Mouse (Mus musculus): ENCODE measurements around the gene Itga1. TPM values are rescaled to one million over a fixed set of nuclear protein-coding genes. Genes with fewer than 3 reads are reported as not detected.

Itga1 gene
- total and polyA plus RNA-seq, 3 experiments: under 0.01 to 0.04 (median 0.01) TPM

DNA sequence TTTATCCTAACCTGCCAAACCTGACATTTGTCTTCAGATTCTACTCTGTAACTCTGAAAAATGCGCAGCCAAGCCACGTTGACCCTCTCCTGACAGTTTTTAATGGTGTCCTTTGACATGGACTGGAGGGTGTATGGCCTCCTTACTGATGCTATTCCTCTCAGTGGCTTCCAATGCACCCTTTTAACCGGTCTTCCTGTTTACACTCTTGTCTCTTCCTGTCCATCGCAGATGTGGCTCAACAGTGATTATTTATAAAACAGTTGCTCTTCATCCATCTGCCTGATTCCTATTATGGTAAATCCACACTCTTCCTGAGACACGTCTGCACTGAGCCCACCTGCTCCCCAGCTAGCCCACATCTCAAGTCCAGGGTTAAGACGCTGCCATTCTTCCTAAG, 15.8 kb downstream of the Itga1 start:
- H3K27me3 ChIP-seq (replicated peaks): no peaks in the 10 kb centered on the region
- TF ChIP-seq MAX (IDR thresholded peaks at IDR 0.05; ENCODE audit: low read length): no peak
- no peak for TF ChIP-seq RAD21 (IDR thresholded peaks at IDR 0.05; ENCODE audit: low read depth, low read length)
- TF ChIP-seq MYC (IDR thresholded peaks at IDR 0.05; ENCODE audit: low read depth, low read length): no peak
- TF ChIP-seq ZNF384 (IDR thresholded peaks at IDR 0.05; ENCODE audit: low read depth, low read length): no peak
- TF ChIP-seq SIN3A (IDR thresholded peaks at IDR 0.05; ENCODE audit: low read length): no peak
- no peak for TF ChIP-seq ZMIZ1 (IDR thresholded peaks at IDR 0.05; ENCODE audit: low read depth, low read length)
- no peak for TF ChIP-seq RCOR1 (conservative IDR thresholded peaks at IDR 0.05; ENCODE audit: low read depth, low read length)
- no peak for TF ChIP-seq USF2 (conservative IDR thresholded peaks at IDR 0.05; ENCODE audit: low read depth, low read length)
- no peak for TF ChIP-seq POLR2AphosphoS2 (IDR thresholded peaks at IDR 0.05; ENCODE audit: low read depth, low read length)
- no peak for TF ChIP-seq E2F4 (IDR thresholded peaks at IDR 0.05; ENCODE audit: insufficient replicate concordance, low read depth, low read length)
- no peak for TF ChIP-seq SMC3 (IDR thresholded peaks at IDR 0.05; ENCODE audit: low read depth, low read length)
- TF ChIP-seq ETS1 (conservative IDR thresholded peaks at IDR 0.05; ENCODE audit: low read depth, low read length): no peak
- no peak for TF ChIP-seq MAFK (IDR thresholded peaks at IDR 0.05; ENCODE audit: insufficient replicate concordance, low read length)
- no peak for TF ChIP-seq USF1 (IDR thresholded peaks at IDR 0.05; ENCODE audit: low read depth, low read length)
- TF ChIP-seq MEF2A (IDR thresholded peaks at IDR 0.05; ENCODE audit: borderline replicate concordance, low read depth, low read length): no peak
- TF ChIP-seq NRF1 (IDR thresholded peaks at IDR 0.05; ENCODE audit: low read depth, low read length): no peak
- peaks cover 10 to 30% of the 10 kb centered on the region in 2 experiments for H3K36me3 ChIP-seq (replicated peaks in 1 of 2; ENCODE audit: control insufficient read depth in 1 of 2, insufficient read depth in 1 of 2, low read length in 1 of 2)
- peaks cover 16% of the 10 kb centered on the region for H3K79me2 ChIP-seq (replicated peaks; ENCODE audit: control insufficient read depth, extremely low read depth, insufficient read depth, poor library complexity, severe bottlenecking)
- dilution Hi-C loops (cut with MboI; ENCODE audit: extremely low pct_ligation_motif_present, extremely low pct_unique_long_range_greater_than_20kb, low sequenced_read_pairs): no loop called here
- peaks cover 5 to 24% of the 10 kb centered on the region in 2 experiments; a peak in 3 of 4 replicates for H3K4me1 ChIP-seq (ENCODE audit: control insufficient read depth in 1 of 2, insufficient read depth in 2 of 2)
- H3K9me3 ChIP-seq (replicated peaks; ENCODE audit: low read length): no peaks in the 10 kb centered on the region
- DNase-seq (ENCODE audit: extremely low read depth): no peak
- in situ Hi-C loops (cut with MboI; ENCODE audit: low pct_ligation_motif_present, low pct_unique_long_range_greater_than_20kb, low sequenced_read_pairs): no loop called here
- H3K27ac ChIP-seq (ENCODE audit: insufficient read depth, low read depth): no peak overlapping the region
- H3K4me3 ChIP-seq (replicated peaks in 1 of 3; ENCODE audit: low read depth in 2 of 3, low read length in 2 of 3, poor library complexity in 1 of 3): no peak overlapping the region
- H3K9ac ChIP-seq (ENCODE audit: insufficient read depth, low read depth): no peak overlapping the region
- no peak overlapping the region for H3K4me2 ChIP-seq (ENCODE audit: insufficient read depth, low read depth, poor library complexity, severe bottlenecking)

DNA sequence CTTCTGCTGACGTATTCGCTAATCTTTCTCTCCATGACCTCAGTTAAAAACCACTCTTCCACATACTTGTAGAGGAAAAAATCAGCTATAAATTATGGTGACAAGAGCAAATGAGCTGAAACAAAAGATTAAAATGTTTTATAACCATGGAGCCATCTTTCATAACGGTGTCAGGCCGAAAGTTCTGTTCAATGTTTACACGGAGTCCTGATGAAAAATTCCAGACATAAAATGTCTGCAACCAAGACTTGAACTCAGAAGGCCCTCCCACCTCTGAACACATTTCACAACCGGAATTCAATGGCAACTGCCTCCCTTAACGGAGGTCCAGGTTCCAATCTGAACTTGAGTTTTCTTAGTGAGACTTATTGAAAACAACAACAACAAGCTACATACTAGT, 19.4 kb downstream of the Itga1 start:
- Histone ChIP-seq H3K9me3 (replicated peaks; ENCODE audit: low read length) (no peaks in the 10 kb centered on the region), H3K4me1 (ENCODE audit: control insufficient read depth in 1 of 2, insufficient read depth in 2 of 2) (peaks cover 2 to 15% of the 10 kb centered on the region in 2 experiments; a peak in 2 of 4 replicates), H3K36me3 (replicated peaks in 1 of 2; ENCODE audit: control insufficient read depth in 1 of 2, insufficient read depth in 1 of 2, low read length in 1 of 2) (peaks cover 7 to 20% of the 10 kb centered on the region in 2 experiments), H3K79me2 (replicated peaks; ENCODE audit: control insufficient read depth, extremely low read depth, insufficient read depth, poor library complexity, severe bottlenecking) (no peaks in the 10 kb centered on the region; the same call in 1 of the 2 replicates), H3K27me3 (replicated peaks) (no peaks in the 10 kb centered on the region), H3K4me2 (ENCODE audit: insufficient read depth, low read depth, poor library complexity, severe bottlenecking) (no peak overlapping the region), H3K9ac (ENCODE audit: insufficient read depth, low read depth) (no peak overlapping the region), H3K4me3 (replicated peaks in 1 of 3; ENCODE audit: low read depth in 2 of 3, low read length in 2 of 3, poor library complexity in 1 of 3) (no peak overlapping the region), H3K27ac (ENCODE audit: insufficient read depth, low read depth) (no peak overlapping the region)
- no peak for DNase-seq (ENCODE audit: extremely low read depth)
- dilution Hi-C loops (cut with MboI; ENCODE audit: extremely low pct_ligation_motif_present, extremely low pct_unique_long_range_greater_than_20kb, low sequenced_read_pairs) (no loop called here), in situ Hi-C loops (cut with MboI; ENCODE audit: low pct_ligation_motif_present, low pct_unique_long_range_greater_than_20kb, low sequenced_read_pairs) (no loop called here)
- TF ChIP-seq USF1 (IDR thresholded peaks at IDR 0.05; ENCODE audit: low read depth, low read length) (no peak), PAX5 (IDR thresholded peaks at IDR 0.05; ENCODE audit: low read length) (no peak), CTCF (conservative IDR thresholded peaks at IDR 0.05 in 1 of 2, IDR thresholded peaks at IDR 0.05 in 1 of 2; ENCODE audit: low read depth in 2 of 2, low read length in 2 of 2) (no peak), NELFE (IDR thresholded peaks at IDR 0.05; ENCODE audit: low read depth, low read length) (no peak), NRF1 (IDR thresholded peaks at IDR 0.05; ENCODE audit: low read depth, low read length) (no peak), ZKSCAN1 (IDR thresholded peaks at IDR 0.05; ENCODE audit: borderline replicate concordance, low read depth, low read length) (no peak), POLR2A (IDR thresholded peaks at IDR 0.05; ENCODE audit: low read depth, low read length) (no peak)
